Mouse (Mus musculus) telencephalon, adult 2 months (tissue): ENCODE measurements around the gene Hecw2.

Experiments
- DNase-seq: peaks from one replicate; pipeline ENCODE4 v3.0.0-alpha.2; 2011; ENCODE audit warnings: low read depth, low spot score

Hecw2 gene

GRCm38 (mm10) chr1:54118342-54118973 is 76.5 kb downstream of the Hecw2 start:
- peak; percentile 96 for DNase-seq

- DNase-seq, result no peak
Measured at GRCm38 (mm10) chr1:54110920-54111605, 83.9 kb downstream of the Hecw2 start.

GRCm38 (mm10) chr1:54109255-54109654 is 85.7 kb downstream of the Hecw2 start:
- no peak for DNase-seq

- peak; percentile 55 for DNase-seq
Measured at GRCm38 (mm10) chr1:54106756-54107155, 88.2 kb downstream of the Hecw2 start.

GRCm38 (mm10) chr1:54079708-54080107 is 115.3 kb downstream of the Hecw2 start:
- no peak for DNase-seq

- DNase-seq, result no peak
Measured at GRCm38 (mm10) chr1:54074456-54074855, 120.5 kb downstream of the Hecw2 start.

GRCm38 (mm10) chr1:54070121-54070520 is 124.8 kb downstream of the Hecw2 start:
- DNase-seq, result no peak

- DNase-seq, result no peak
Measured at GRCm38 (mm10) chr1:54068248-54068647, 126.7 kb downstream of the Hecw2 start.

GRCm38 (mm10) chr1:54065434-54065833 is 129.5 kb downstream of the Hecw2 start:
- peak; percentile 81 for DNase-seq

GRCm38 (mm10) chr1:54061078-54061477 is 133.9 kb downstream of the Hecw2 start:
- peak; percentile 70 for DNase-seq

- no peak for DNase-seq
Measured at GRCm38 (mm10) chr1:54059731-54060130, 135.2 kb downstream of the Hecw2 start.

GRCm38 (mm10) chr1:54052771-54053170 is 142.2 kb downstream of the Hecw2 start:
- no peak for DNase-seq

- no peak for DNase-seq
Measured at GRCm38 (mm10) chr1:54046923-54047322, 148.0 kb downstream of the Hecw2 start.

GRCm38 (mm10) chr1:54039062-54039461 is 155.9 kb downstream of the Hecw2 start:
- no peak for DNase-seq

- no peak for DNase-seq
Measured at GRCm38 (mm10) chr1:54017686-54018085, 177.3 kb downstream of the Hecw2 start.

GRCm38 (mm10) chr1:54015739-54016138 is 179.2 kb downstream of the Hecw2 start:
- DNase-seq, result no peak

GRCm38 (mm10) chr1:54012414-54012813 is 182.6 kb downstream of the Hecw2 start:
- DNase-seq, result no peak

- no peak for DNase-seq
Measured at GRCm38 (mm10) chr1:54009418-54010064, 185.4 kb downstream of the Hecw2 start.

- DNase-seq, result no peak
Measured at GRCm38 (mm10) chr1:54005860-54006386, 189.0 kb downstream of the Hecw2 start.

GRCm38 (mm10) chr1:54003288-54003687 is 191.7 kb downstream of the Hecw2 start:
- DNase-seq, result no peak

- no peak for DNase-seq
Measured at GRCm38 (mm10) chr1:54002077-54002476, 192.9 kb downstream of the Hecw2 start.

- no peak for DNase-seq
Measured at GRCm38 (mm10) chr1:53997239-53997638, 197.7 kb downstream of the Hecw2 start.
